Mouse (Mus musculus): ENCODE measurements around the gene Arfgef2. TPM values are rescaled to one million over a fixed set of nuclear protein-coding genes. Genes with fewer than 3 reads are reported as not detected.

Gene Arfgef2
- 10.1 and 11.1 TPM in 2 replicates for polyA plus RNA-seq (2016; fragmentation: Nextera tagmentation; extraction: Ambion mirVana)

- Histone ChIP-seq H3K36me3 (no peaks in the 10 kb centered on the region), H3K4me3 (peak within 1 kb of the TSS; percentile 79), H3K9me3 (replicated peaks) (no peaks in the 10 kb centered on the region), H3K27ac (ENCODE audit: poor library complexity, severe bottlenecking) (peak within 1 kb of the TSS; percentile 79), H3K9ac (peak within 1 kb of the TSS; percentile 87), H3K27me3 (replicated peaks) (no peaks in the 10 kb centered on the region), H3K4me2 (peak within 1 kb of the TSS; percentile 79), H3K4me1 (replicated peaks) (peaks cover 15% of the 10 kb centered on the region)
- under 1% methylated on average over 75 of the region's 76 CpGs for WGBS
- peak; percentile 95 for ATAC-seq (ENCODE audit: insufficient number of reproducible peaks, low FRiP score)
Observed at GRCm38 (mm10) chr2:166805250-166806172, at the start of gene Arfgef2. TSS of gene Arfgef2 (plus strand) at chr2:166805588.

- 8% methylated on average over 3 of the region's 3 CpGs for WGBS
- Histone ChIP-seq H3K4me3 (no peak overlapping the region), H3K9ac (no peak overlapping the region), H3K27ac (ENCODE audit: poor library complexity, severe bottlenecking) (no peak overlapping the region), H3K4me1 (replicated peaks) (no peaks in the 10 kb centered on the region), H3K4me2 (no peak overlapping the region), H3K36me3 (no peaks in the 10 kb centered on the region), H3K27me3 (replicated peaks) (peaks cover 19% of the 10 kb centered on the region), H3K9me3 (replicated peaks) (no peaks in the 10 kb centered on the region)
- no peak for ATAC-seq (ENCODE audit: insufficient number of reproducible peaks, low FRiP score)
Observed at GRCm38 (mm10) chr2:166757969-166758368, 47.4 kb upstream of the Arfgef2 start.

GRCm38 (mm10) chr2:166764051-166764450, 41.3 kb upstream of the Arfgef2 start:
- no peak for ATAC-seq (ENCODE audit: insufficient number of reproducible peaks, low FRiP score)
- Histone ChIP-seq H3K27ac (ENCODE audit: poor library complexity, severe bottlenecking) (no peak overlapping the region), H3K9ac (no peak overlapping the region)

DNA sequence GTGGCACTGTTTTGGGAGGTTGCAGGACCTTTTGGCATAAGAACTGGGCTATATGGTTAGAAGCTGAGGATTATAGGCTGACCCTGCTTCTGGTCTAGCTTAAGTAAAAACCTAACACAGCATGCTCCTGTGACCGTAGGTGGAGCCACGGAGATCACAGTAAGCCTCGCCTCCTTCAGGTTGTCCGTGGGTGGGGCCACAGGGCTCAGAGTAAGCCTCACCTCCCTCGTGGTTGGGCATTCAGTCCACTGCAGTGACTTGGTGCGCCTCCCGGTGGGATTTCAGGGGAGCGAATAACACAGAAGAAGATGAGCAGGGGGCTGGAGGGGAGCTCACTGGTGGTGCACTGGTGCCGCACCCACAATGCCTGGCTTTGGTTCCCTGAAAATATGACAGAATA, 37.8 kb upstream of the Arfgef2 start:
- H3K4me1 ChIP-seq (replicated peaks), result no peaks in the 10 kb centered on the region
- no peak overlapping the region for H3K9ac ChIP-seq
- ATAC-seq (ENCODE audit: insufficient number of reproducible peaks, low FRiP score), result no peak
- H3K36me3 ChIP-seq, result no peaks in the 10 kb centered on the region
- no peak overlapping the region for H3K27ac ChIP-seq (ENCODE audit: poor library complexity, severe bottlenecking)
- no peak overlapping the region for H3K4me3 ChIP-seq
- 65% methylated on average over 9 of the region's 9 CpGs for WGBS
- H3K27me3 ChIP-seq (replicated peaks), result no peaks in the 10 kb centered on the region
- H3K4me2 ChIP-seq, result no peak overlapping the region
- no peaks in the 10 kb centered on the region; the same call in 1 of the 2 replicates for H3K9me3 ChIP-seq (replicated peaks)

More at GRCm38 (mm10) chr2:166764051-166764450, 41.3 kb upstream of the Arfgef2 start:
- Histone ChIP-seq H3K4me1 (replicated peaks) (no peaks in the 10 kb centered on the region), H3K4me2 (no peak overlapping the region), H3K36me3 (no peaks in the 10 kb centered on the region), H3K4me3 (no peak overlapping the region), H3K27me3 (replicated peaks) (no peaks in the 10 kb centered on the region), H3K9me3 (replicated peaks) (no peaks in the 10 kb centered on the region; the same call in 1 of the 2 replicates)
- WGBS, result 48% methylated on average over 5 of the region's 5 CpGs

DNA sequence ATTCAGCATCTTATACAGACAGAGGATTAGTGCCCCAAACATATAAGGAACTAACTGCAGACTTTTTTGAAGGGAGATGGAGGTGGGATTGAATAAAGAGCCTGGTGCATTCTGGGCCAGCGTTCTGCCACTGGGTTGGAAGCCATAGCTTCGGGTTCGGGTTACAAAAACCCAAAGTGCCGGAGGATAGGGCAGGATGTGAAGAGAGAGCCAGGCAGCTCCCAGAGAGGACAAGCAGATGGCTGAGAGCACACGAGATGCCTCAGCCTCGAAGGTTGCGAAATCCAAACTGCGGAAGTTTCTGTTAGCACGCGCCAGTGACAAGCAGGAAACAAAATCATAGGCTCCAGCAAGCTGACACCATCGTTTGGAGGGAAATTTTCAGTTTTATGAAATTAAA, 34.0 kb upstream of the Arfgef2 start:
- Histone ChIP-seq H3K4me1 (replicated peaks) (no peaks in the 10 kb centered on the region), H3K36me3 (no peaks in the 10 kb centered on the region), H3K4me2 (no peak overlapping the region), H3K9ac (no peak overlapping the region), H3K27me3 (replicated peaks) (no peaks in the 10 kb centered on the region), H3K4me3 (no peak overlapping the region), H3K27ac (ENCODE audit: poor library complexity, severe bottlenecking) (no peak overlapping the region), H3K9me3 (replicated peaks) (no peaks in the 10 kb centered on the region; the same call in 1 of the 2 replicates)
- 66% methylated on average over 11 of the region's 11 CpGs for WGBS
- no peak for ATAC-seq (ENCODE audit: insufficient number of reproducible peaks, low FRiP score)

GRCm38 (mm10) chr2:166773587-166773986, 31.8 kb upstream of the Arfgef2 start:
- no peaks in the 10 kb centered on the region for H3K4me1 ChIP-seq (replicated peaks)
- no peaks in the 10 kb centered on the region for H3K9me3 ChIP-seq (replicated peaks)
- no peak overlapping the region for H3K9ac ChIP-seq
- 84% methylated on average over 10 of the region's 10 CpGs for WGBS
- no peaks in the 10 kb centered on the region for H3K27me3 ChIP-seq (replicated peaks)
- H3K4me2 ChIP-seq, result no peak overlapping the region
- H3K36me3 ChIP-seq, result no peaks in the 10 kb centered on the region
- no peak overlapping the region for H3K4me3 ChIP-seq
- no peak for ATAC-seq (ENCODE audit: insufficient number of reproducible peaks, low FRiP score)
- no peak overlapping the region for H3K27ac ChIP-seq (ENCODE audit: poor library complexity, severe bottlenecking)

DNA sequence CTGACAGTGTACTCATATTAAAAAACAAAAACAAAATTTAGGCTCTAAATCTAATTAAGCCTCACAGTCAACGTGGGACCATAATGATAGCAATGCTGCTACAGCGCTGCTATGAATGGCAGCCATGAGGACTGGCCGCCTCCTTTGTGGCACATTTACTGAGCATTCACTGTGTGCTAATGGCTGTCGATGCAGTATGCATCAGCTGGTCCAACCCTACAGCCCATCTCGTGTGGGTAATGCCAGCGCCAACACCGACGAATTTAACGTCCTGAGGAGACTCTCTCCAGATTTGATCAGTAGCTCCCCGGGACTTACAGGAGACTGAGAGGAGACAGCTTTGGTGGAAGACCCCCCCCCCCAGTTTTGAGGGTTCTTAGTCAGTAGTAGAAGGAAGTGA, 31.1 kb upstream of the Arfgef2 start:
- no peaks in the 10 kb centered on the region for H3K4me1 ChIP-seq (replicated peaks)
- H3K9ac ChIP-seq, result no peak overlapping the region
- no peak for ATAC-seq (ENCODE audit: insufficient number of reproducible peaks, low FRiP score)
- H3K4me2 ChIP-seq, result no peak overlapping the region
- 83% methylated on average over 10 of the region's 10 CpGs for WGBS
- H3K36me3 ChIP-seq, result no peaks in the 10 kb centered on the region
- no peak overlapping the region for H3K27ac ChIP-seq (ENCODE audit: poor library complexity, severe bottlenecking)
- H3K4me3 ChIP-seq, result no peak overlapping the region
- H3K27me3 ChIP-seq (replicated peaks), result no peaks in the 10 kb centered on the region
- no peaks in the 10 kb centered on the region for H3K9me3 ChIP-seq (replicated peaks)

GRCm38 (mm10) chr2:166775357-166775893, 30.0 kb upstream of the Arfgef2 start:
- no peak overlapping the region for H3K4me3 ChIP-seq
- ATAC-seq (ENCODE audit: insufficient number of reproducible peaks, low FRiP score), result no peak
- H3K4me2 ChIP-seq, result no peak overlapping the region
- H3K36me3 ChIP-seq, result no peaks in the 10 kb centered on the region
- no peak overlapping the region for H3K27ac ChIP-seq (ENCODE audit: poor library complexity, severe bottlenecking)
- H3K9me3 ChIP-seq (replicated peaks), result no peaks in the 10 kb centered on the region
- H3K4me1 ChIP-seq (replicated peaks), result no peaks in the 10 kb centered on the region
- H3K27me3 ChIP-seq (replicated peaks), result no peaks in the 10 kb centered on the region
- WGBS, result 77% methylated on average over 11 of the region's 11 CpGs
- H3K9ac ChIP-seq, result no peak overlapping the region

DNA sequence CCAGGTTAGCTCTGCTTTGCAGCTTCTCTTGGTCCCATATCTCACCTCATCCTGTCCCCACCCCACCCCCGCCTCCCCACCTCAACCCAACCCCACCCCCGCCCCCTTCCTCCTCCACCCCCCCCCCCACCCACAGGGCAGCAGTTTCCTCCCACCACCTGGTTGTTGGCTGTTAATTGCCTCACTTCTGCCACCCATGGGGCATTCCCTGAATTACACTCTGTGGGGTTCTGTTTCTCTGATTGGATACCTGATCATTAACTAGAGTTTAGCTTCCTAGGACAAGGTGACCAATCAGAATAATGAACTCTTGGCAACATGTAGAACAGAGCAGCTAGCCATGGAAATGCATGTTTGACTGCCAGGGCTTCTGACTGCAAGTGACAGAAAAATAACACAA, 29.1 kb upstream of the Arfgef2 start:
- no peak for ATAC-seq (ENCODE audit: insufficient number of reproducible peaks, low FRiP score)
- H3K27me3 ChIP-seq (replicated peaks), result no peaks in the 10 kb centered on the region
- H3K9ac ChIP-seq, result no peak overlapping the region
- WGBS, result 18% methylated on average over 2 of the region's 2 CpGs
- H3K4me3 ChIP-seq, result no peak overlapping the region
- H3K4me2 ChIP-seq, result no peak overlapping the region
- H3K4me1 ChIP-seq (replicated peaks), result no peaks in the 10 kb centered on the region
- H3K27ac ChIP-seq (ENCODE audit: poor library complexity, severe bottlenecking), result no peak overlapping the region
- no peaks in the 10 kb centered on the region for H3K36me3 ChIP-seq
- H3K9me3 ChIP-seq (replicated peaks), result no peaks in the 10 kb centered on the region

GRCm38 (mm10) chr2:166779956-166780355, 25.4 kb upstream of the Arfgef2 start:
- Histone ChIP-seq H3K4me3 (no peak overlapping the region), H3K27me3 (replicated peaks) (peaks cover 1% of the 10 kb centered on the region; the same call in 1 of the 2 replicates), H3K9ac (no peak overlapping the region), H3K9me3 (replicated peaks) (no peaks in the 10 kb centered on the region), H3K27ac (ENCODE audit: poor library complexity, severe bottlenecking) (no peak overlapping the region), H3K36me3 (no peaks in the 10 kb centered on the region), H3K4me1 (replicated peaks) (0 out of 2 replicates have a peak, but pooled peaks cover 3% of the 10 kb centered on the region), H3K4me2 (no peak overlapping the region)
- ATAC-seq (ENCODE audit: insufficient number of reproducible peaks, low FRiP score), result no peak
- 76% methylated on average over 8 of the region's 8 CpGs for WGBS

- WGBS, result 13% methylated on average over 9 of the region's 9 CpGs
- H3K9me3 ChIP-seq (replicated peaks), result no peaks in the 10 kb centered on the region
- no peak overlapping the region for H3K4me3 ChIP-seq
- no peak overlapping the region for H3K27ac ChIP-seq (ENCODE audit: poor library complexity, severe bottlenecking)
- no peak for ATAC-seq (ENCODE audit: insufficient number of reproducible peaks, low FRiP score)
- no peaks in the 10 kb centered on the region for H3K36me3 ChIP-seq
- H3K4me1 ChIP-seq (replicated peaks), result peaks cover 11% of the 10 kb centered on the region
- H3K4me2 ChIP-seq, result no peak overlapping the region
- H3K9ac ChIP-seq, result no peak overlapping the region
- peaks cover 9% of the 10 kb centered on the region; the same call in 1 of the 2 replicates for H3K27me3 ChIP-seq (replicated peaks)
Observed at GRCm38 (mm10) chr2:166780980-166781578, 24.3 kb upstream of the Arfgef2 start.

Measured in heart, embryonic 12.5 days (tissue).